Mouse (Mus musculus) lung, adult 10 weeks (tissue): ENCODE results near the gene Sf3b2. TPM values are rescaled to one million over a fixed set of nuclear protein-coding genes. Genes with fewer than 3 reads are reported as not detected.

Source experiments
- polyA plus RNA-seq: library from polyadenylated mRNA; stranded (reverse); fragments of 350-450 nt; fragmentation: Illumina TruSeq; extraction: RNeasy Lipid Tissue Mini Kit (QIAGEN cat#74804); gene quantifications from one replicate; pipeline ENCODE4 v1.2.3, GENCODE M21; 2014; ENCODE audit warnings: low read depth, low replicate concordance; ENCODE audit not compliant: insufficient read depth

Gene Sf3b2
- 93.1 TPM for polyA plus RNA-seq

GRCm38 (mm10) chr19:5294972-5295735 is at the start of gene Sf3b2:
Gene Sf3b2 (minus strand): TSS chr19:5295455.

GRCm38 (mm10) chr19:5335441-5335840 is 40.2 kb upstream of the Sf3b2 start, which contains the start of gene Catsper1:
Gene Catsper1 (plus strand): TSS chr19:5335741.

GRCm38 (mm10) chr19:5297903-5298800 is 2.9 kb upstream of the Sf3b2 start, which contains the start of gene Gal3st3:
Gene Gal3st3 (plus strand): TSS chr19:5298331.

GRCm38 (mm10) chr19:5272801-5273733 is 22.2 kb downstream of the Sf3b2 start, which contains the start of gene Pacs1:
Gene Pacs1 (minus strand): TSS chr19:5273119.

Other genes with a start within 250 kb of the Sf3b2 start
- 1.4 TPM for gene Rin1, start 245.0 kb downstream of the Sf3b2 start, polyA plus RNA-seq
- 6.0 TPM for gene Cd248, start 227.4 kb downstream of the Sf3b2 start, polyA plus RNA-seq
- 2.0 TPM for gene Tmem151a, start 209.9 kb downstream of the Sf3b2 start, polyA plus RNA-seq
- gene Yif1a, start 206.9 kb downstream of the Sf3b2 start, polyA plus RNA-seq = 52.8 TPM
- gene Cnih2, start 196.9 kb downstream of the Sf3b2 start, polyA plus RNA-seq = 0.18 TPM
- gene Rab1b, start 188.4 kb downstream of the Sf3b2 start, polyA plus RNA-seq = 117 TPM
- 12.7 TPM for gene Klc2, start 176.9 kb downstream of the Sf3b2 start, polyA plus RNA-seq
- 9.4 TPM for gene Pacs1, start 22.3 kb downstream of the Sf3b2 start, polyA plus RNA-seq
- 0.28 TPM for gene Gal3st3, start 2.9 kb upstream of the Sf3b2 start, polyA plus RNA-seq
- gene Catsper1, start 40.3 kb upstream of the Sf3b2 start, polyA plus RNA-seq = not detected
- 2.3 TPM for gene Cst6, start 54.1 kb upstream of the Sf3b2 start, polyA plus RNA-seq
- 13.4 TPM for gene Eif1ad, start 71.3 kb upstream of the Sf3b2 start, polyA plus RNA-seq
- 139 TPM for gene Banf1, start 71.7 kb upstream of the Sf3b2 start, polyA plus RNA-seq
- gene Sart1, start 93.2 kb upstream of the Sf3b2 start, polyA plus RNA-seq = 63.0 TPM
- not detected for gene Tsga10ip, start 107.1 kb upstream of the Sf3b2 start, polyA plus RNA-seq
- gene Drap1, start 129.5 kb upstream of the Sf3b2 start, polyA plus RNA-seq = 391 TPM
- 34.1 TPM for gene AI837181, start 129.7 kb upstream of the Sf3b2 start, polyA plus RNA-seq
- gene Fosl1, start 152.1 kb upstream of the Sf3b2 start, polyA plus RNA-seq = 0.17 TPM
- 15.3 TPM for gene Ccdc85b, start 162.4 kb upstream of the Sf3b2 start, polyA plus RNA-seq
- 62.7 TPM for gene Fibp, start 165.2 kb upstream of the Sf3b2 start, polyA plus RNA-seq
- gene Ctsw, start 173.1 kb upstream of the Sf3b2 start, polyA plus RNA-seq = 9.0 TPM
- gene Efemp2, start 178.5 kb upstream of the Sf3b2 start, polyA plus RNA-seq = 41.2 TPM
- gene Mus81, start 192.9 kb upstream of the Sf3b2 start, polyA plus RNA-seq = 24.5 TPM
- 601 TPM for gene Cfl1, start 195.0 kb upstream of the Sf3b2 start, polyA plus RNA-seq
- gene 1700020D05Rik, start 208.3 kb upstream of the Sf3b2 start, polyA plus RNA-seq = not detected
- gene Snx32, start 215.1 kb upstream of the Sf3b2 start, polyA plus RNA-seq = 5.9 TPM